Mouse (Mus musculus) spleen, adult 2 months (tissue): ENCODE results near the gene Msrb3. TPM values are rescaled to one million over a fixed set of nuclear protein-coding genes. Genes with fewer than 3 reads are reported as not detected.

Experiments used
- DNase-seq, 2 experiments: peaks; one replicate each; pipeline versions ENCODE4 v3.0.0 to v3.0.0-alpha.2; 2012 to 2021; ENCODE audit warnings: low spot score in 2 of 2, low read depth in 1 of 2
- H3K27ac ChIP-seq: fragments of 200-500 bp; 2 replicates; pipeline ENCODE4 v1.5.1; 2012; ENCODE audit warnings: low read length, inconsistent platforms; ENCODE audit not compliant: insufficient read depth
- H3K27me3 ChIP-seq: fragments of 200-500 bp; 2 replicates; pipeline ENCODE4 v1.6.1; 2012; ENCODE audit warnings: mild to moderate bottlenecking, moderate library complexity, low read length, inconsistent platforms; ENCODE audit not compliant: control insufficient read depth, insufficient read depth
- H3K36me3 ChIP-seq: fragments of 200-500 bp; 2 replicates; pipeline ENCODE4 v1.6.1; 2012; ENCODE audit warnings: mild to moderate bottlenecking, low read length, inconsistent platforms; ENCODE audit not compliant: control insufficient read depth, insufficient read depth
- H3K4me1 ChIP-seq: fragments of 200-500 bp; 2 replicates; pipeline ENCODE4 v1.6.1; 2011; ENCODE audit warnings: inconsistent platforms; ENCODE audit not compliant: control insufficient read depth, insufficient read depth, insufficient read length
- H3K4me3 ChIP-seq: fragments of 200-500 bp; 2 replicates; pipeline ENCODE4 v1.5.1; 2011; ENCODE audit warnings: mild to moderate bottlenecking, inconsistent platforms; ENCODE audit not compliant: insufficient read depth, insufficient read length; ENCODE audit errors: extremely low read depth
- CTCF ChIP-seq: fragments of 200-500 bp; IDR thresholded peaks from 2 replicates; pipeline ENCODE4 v1.5.1; 2011; ENCODE audit warnings: mild to moderate bottlenecking, inconsistent platforms; ENCODE audit not compliant: insufficient read depth, insufficient read length, insufficient replicate concordance; ENCODE audit errors: extremely low read depth
- POLR2A ChIP-seq: fragments of 200-500 bp; IDR thresholded peaks from 2 replicates; pipeline ENCODE4 v1.6.1; 2011; ENCODE audit warnings: low read depth, low read length, inconsistent platforms
- WGBS: fragments of 180-500 bp; shearing (Covaris S2); methylation state at CpG from one replicate; pipeline ENCODE4 v1.1.7; 2018; 5-methylcytosine and 5-hydroxymethylcytosine counted together
- polyA plus RNA-seq: library from polyadenylated mRNA; depleted of rRNA; stranded (reverse); fragments of >200 nt; gene quantifications from 2 replicates; pipeline ENCODE4 v1.2.3, GENCODE M21; 2012

The Msrb3 gene
- polyA plus RNA-seq, 1 experiment = 4.5 TPM

DNA sequence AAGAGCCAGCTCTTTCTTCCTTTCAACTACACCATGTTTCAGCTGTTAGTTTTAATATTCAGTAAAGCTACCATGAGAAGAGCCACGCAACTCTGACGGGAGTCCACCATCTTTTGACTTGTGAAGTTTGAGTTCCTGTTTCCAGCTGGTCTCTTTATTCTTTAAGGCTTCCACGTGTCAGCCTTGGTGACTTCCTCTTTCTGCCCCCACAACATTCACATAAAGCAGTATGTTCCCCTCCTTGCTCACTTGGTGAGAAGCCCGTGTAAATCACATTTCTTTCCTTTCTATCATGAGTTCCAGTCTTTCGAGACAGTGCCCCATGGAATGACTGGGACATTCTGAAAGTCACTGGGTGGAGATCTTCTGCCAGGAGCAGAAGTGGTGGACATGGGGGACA lies 83.6 kb downstream of the Msrb3 start:
- 0 out of 2 replicates have a peak, but pooled peaks cover 2% of the 10 kb centered on the region for H3K27me3 ChIP-seq
- peak; percentile 19 to 47 for DNase-seq
- no peak for TF ChIP-seq POLR2A
- no peak for TF ChIP-seq CTCF
- H3K4me1 ChIP-seq = no peaks in the 10 kb centered on the region
- no peaks in the 10 kb centered on the region for H3K36me3 ChIP-seq
- no peak overlapping the region for H3K27ac ChIP-seq
- 10% methylated on average over 5 of the region's 5 CpGs for WGBS
- H3K4me3 ChIP-seq = no peak overlapping the region

DNA sequence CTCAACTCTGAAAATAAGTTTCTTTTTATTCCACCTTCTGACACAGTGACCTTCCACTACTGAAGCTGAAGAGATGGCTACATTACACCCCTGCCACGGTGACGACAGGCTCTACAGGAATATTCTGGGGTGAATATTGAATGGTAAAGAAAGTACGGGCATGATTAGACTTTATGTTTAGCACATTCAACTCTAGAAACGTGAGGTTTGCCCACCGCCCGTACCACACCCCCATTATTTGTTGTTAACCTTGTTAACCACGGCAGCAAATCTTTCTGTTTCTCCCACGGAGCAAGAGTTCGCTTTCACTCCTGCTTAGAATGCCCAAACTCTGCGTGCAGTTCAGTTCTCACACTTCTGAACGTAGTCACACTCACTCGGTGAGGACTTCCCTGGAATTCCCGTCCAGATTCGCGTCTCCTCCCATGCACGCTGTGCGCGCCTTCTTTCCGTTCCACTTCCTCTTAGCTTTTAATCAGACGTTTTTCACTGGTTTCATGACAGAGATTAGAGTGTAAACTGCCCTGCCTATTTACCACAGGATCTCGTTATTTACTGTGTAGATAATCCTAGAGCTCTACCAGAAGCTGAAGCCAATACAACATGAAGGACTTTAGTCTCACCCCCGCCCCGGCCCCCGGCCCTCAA lies 87.0 kb downstream of the Msrb3 start:
- Histone ChIP-seq H3K4me1 (no peaks in the 10 kb centered on the region), H3K36me3 (no peaks in the 10 kb centered on the region), H3K27ac (no peak overlapping the region), H3K27me3 (0 out of 2 replicates have a peak, but pooled peaks cover 2% of the 10 kb centered on the region), H3K4me3 (peak overlapping the region; percentile 47)
- no peak for DNase-seq
- TF ChIP-seq CTCF = no peak
- TF ChIP-seq POLR2A = no peak
- WGBS = 12% methylated on average over 24 of the region's 24 CpGs

DNA sequence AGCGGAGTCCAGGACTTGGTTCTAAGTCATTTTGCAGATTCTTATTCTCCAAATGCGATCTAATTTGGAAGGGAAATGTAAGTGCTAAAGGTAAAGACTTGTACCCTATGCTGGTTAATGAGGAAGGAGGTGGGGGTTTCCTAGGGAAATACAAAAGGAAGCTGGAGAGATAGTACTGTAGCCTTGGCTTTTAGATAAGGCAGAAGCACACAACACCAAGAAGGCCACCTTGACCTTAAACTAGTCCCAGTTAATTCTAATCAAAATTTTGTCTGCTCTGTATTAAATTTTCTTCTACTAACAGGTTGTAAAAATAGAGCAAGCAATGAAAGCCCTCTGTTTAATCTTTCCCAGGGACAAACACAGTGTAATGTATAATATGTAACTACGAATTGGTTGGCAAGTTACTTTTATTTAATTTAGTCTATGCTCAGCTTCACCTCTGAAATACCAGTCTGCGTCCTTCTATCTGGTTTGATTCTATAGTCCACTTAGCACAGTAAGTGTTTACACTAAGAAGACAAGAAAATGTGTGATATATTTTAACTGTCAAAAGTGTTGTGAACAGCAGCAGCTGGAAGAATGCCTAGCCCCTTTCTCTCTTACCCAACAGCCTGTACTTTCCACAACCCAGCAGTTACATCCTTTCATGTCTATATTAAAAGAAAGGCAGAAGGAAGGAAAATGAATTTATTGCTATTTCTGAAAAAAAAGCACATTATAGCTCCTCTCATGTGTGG lies 87.9 kb downstream of the Msrb3 start:
- H3K4me3 ChIP-seq = no peak overlapping the region
- no peak for DNase-seq
- 77% methylated on average over 4 of the region's 4 CpGs for WGBS
- H3K27ac ChIP-seq = no peak overlapping the region
- 0 out of 2 replicates have a peak, but pooled peaks cover 2% of the 10 kb centered on the region for H3K27me3 ChIP-seq
- TF ChIP-seq CTCF (no peak), POLR2A (no peak)
- H3K36me3 ChIP-seq = no peaks in the 10 kb centered on the region
- no peaks in the 10 kb centered on the region for H3K4me1 ChIP-seq

DNA sequence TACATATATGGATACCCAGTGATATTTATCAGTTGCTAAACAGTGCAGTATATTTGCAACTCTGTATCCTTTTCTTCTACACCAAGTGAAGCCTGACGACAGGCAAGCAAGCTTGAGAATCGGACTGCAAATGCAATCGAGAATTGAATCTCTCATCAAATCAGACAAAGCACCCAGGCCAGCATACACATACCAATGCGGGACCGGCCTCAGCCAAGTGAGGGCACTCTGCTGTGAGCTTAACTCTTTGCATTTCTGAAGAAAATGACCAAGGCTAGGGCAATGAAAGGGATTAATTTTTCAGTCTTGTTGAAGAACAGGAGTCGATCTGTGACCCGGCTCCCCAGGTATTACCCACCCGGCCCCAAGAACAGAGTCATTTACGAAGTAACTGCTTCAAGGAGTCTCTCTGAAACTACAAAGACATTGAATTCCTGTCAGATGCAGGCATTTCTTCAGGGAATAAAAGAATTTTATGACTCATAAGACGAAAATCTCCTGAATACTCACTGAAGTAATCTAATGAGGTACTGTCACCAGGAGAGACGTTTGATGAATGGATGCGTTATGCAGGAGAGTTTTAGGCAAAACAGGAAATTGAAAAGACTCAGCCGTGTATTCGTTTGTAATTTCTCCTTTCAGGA lies 88.7 kb downstream of the Msrb3 start:
- 0 out of 2 replicates have a peak, but pooled peaks cover 2% of the 10 kb centered on the region for H3K27me3 ChIP-seq
- 74% methylated on average over 14 of the region's 14 CpGs for WGBS
- DNase-seq = no peak
- no peaks in the 10 kb centered on the region for H3K36me3 ChIP-seq
- TF ChIP-seq POLR2A (no peak), CTCF (no peak)
- H3K27ac ChIP-seq = no peak overlapping the region
- no peak overlapping the region for H3K4me3 ChIP-seq
- H3K4me1 ChIP-seq = no peaks in the 10 kb centered on the region

DNA sequence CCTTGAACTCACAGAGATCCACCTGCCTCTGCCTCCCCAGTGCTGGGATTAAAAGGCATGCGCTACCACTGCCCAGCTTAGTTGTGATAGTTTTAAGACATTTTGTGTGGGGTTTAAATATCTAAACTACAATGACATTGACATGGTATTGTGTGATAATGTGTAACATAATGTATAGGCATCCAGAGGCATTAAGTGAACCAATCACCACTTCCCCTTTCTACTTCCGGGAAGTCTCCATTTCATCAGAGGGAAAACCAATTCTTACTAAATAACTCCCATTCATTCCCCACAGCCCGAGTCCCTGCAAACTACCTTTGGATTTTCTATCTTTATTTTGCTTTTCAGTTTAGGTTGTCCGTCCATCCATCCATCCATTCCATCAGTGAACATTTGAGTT lies 90.7 kb downstream of the Msrb3 start:
- Histone ChIP-seq H3K4me3 (no peak overlapping the region), H3K27me3 (no peaks in the 10 kb centered on the region), H3K36me3 (no peaks in the 10 kb centered on the region), H3K27ac (no peak overlapping the region), H3K4me1 (no peaks in the 10 kb centered on the region)
- 83% methylated on average over 4 of the region's 4 CpGs for WGBS
- no peak for DNase-seq
- TF ChIP-seq POLR2A = no peak
- TF ChIP-seq CTCF = no peak

DNA sequence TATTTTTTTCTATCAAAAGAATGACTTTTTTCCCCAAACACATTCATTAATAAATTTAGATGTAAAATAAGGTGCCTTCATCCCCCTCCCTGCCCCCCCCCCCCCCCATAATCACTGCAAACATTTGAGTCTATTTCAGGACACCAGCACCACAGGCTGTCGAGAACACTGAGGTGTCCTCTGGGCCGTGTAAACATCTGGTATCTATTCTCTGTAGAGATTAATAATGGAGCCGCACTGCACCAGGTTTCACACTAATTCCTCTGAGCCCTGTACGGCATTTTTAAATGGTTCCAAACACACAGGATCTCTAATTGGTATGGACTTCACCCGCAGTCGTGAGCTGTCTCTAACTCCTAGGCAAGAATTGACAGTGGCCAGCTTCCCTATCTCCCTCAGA lies 97.8 kb downstream of the Msrb3 start:
- WGBS = 82% methylated on average over 6 of the region's 6 CpGs
- Histone ChIP-seq H3K27ac (no peak overlapping the region), H3K4me3 (no peak overlapping the region), H3K27me3 (no peaks in the 10 kb centered on the region), H3K36me3 (no peaks in the 10 kb centered on the region), H3K4me1 (no peaks in the 10 kb centered on the region)
- TF ChIP-seq POLR2A = no peak
- TF ChIP-seq CTCF = no peak
- DNase-seq = no peak

DNA sequence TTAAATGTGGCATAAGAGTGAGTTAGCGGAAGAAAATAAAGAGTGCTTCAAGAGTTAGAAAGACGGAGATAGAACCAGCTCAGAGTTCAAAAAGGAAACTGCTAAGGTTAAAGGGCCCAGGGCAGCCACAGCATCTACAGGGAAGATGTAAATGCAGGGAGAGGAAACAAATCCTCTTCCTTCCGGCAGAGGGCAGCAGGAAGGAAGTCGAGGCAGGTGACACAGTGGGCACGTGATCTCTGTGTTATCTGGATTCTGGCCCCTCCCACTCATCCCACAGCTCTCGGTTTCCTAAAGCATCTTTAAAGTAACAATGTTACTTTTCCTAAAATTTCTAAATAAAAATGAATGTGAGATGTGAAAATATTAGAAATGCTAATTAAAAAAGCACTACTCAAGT lies 99.4 kb downstream of the Msrb3 start:
- no peak for DNase-seq
- no peaks in the 10 kb centered on the region for H3K36me3 ChIP-seq
- H3K4me1 ChIP-seq = no peaks in the 10 kb centered on the region
- no peak overlapping the region for H3K4me3 ChIP-seq
- WGBS = 63% methylated on average over 6 of the region's 6 CpGs
- no peaks in the 10 kb centered on the region for H3K27me3 ChIP-seq
- no peak overlapping the region for H3K27ac ChIP-seq
- TF ChIP-seq POLR2A (no peak), CTCF (0 out of 2 replicates have a peak, but pooled peaks have one; percentile 3)
